Mouse (Mus musculus): ENCODE data around the gene Lmna. TPM values are rescaled to one million over a fixed set of nuclear protein-coding genes. Genes with fewer than 3 reads are reported as not detected.

Lmna gene
- polyA plus RNA-seq, 1 experiment, result 51.3 TPM

- Histone ChIP-seq H3K36me3 (ENCODE audit: control insufficient read depth, insufficient read depth, low read length) (no peaks in the 10 kb centered on the region), H3K4me3 (ENCODE audit: extremely low read depth, insufficient read depth, insufficient read length) (no peak overlapping the region), H3K27ac (ENCODE audit: insufficient read depth, low read length) (0 out of 2 replicates have a peak overlapping the region, but pooled peaks have one; percentile 33), H3K27me3 (ENCODE audit: control insufficient read depth, insufficient read depth, low read length) (no peaks in the 10 kb centered on the region), H3K4me1 (ENCODE audit: control insufficient read depth, insufficient read depth, insufficient read length) (peaks cover 38% of the 10 kb centered on the region; the same call in 1 of the 2 replicates)
- no peak for DNase-seq (ENCODE audit: low read depth in 1 of 2, low spot score in 2 of 2)
- 38% methylated on average over 7 of the region's 7 CpGs for WGBS
- no peak for TF ChIP-seq POLR2A (IDR thresholded peaks at IDR 0.05; ENCODE audit: low read depth, low read length)
- TF ChIP-seq CTCF (IDR thresholded peaks at IDR 0.05; ENCODE audit: extremely low read depth, insufficient read depth, insufficient read length, insufficient replicate concordance), result no peak
Observed at GRCm38 (mm10) chr3:88513546-88514115, 3.9 kb upstream of the Lmna start.

- H3K4me1 ChIP-seq (ENCODE audit: control insufficient read depth, insufficient read depth, insufficient read length), result peaks cover 38% of the 10 kb centered on the region; the same call in 1 of the 2 replicates
- H3K27ac ChIP-seq (ENCODE audit: insufficient read depth, low read length), result no peak overlapping the region
- DNase-seq (ENCODE audit: low read depth in 1 of 2, low spot score in 2 of 2), result no peak
- no peaks in the 10 kb centered on the region for H3K36me3 ChIP-seq (ENCODE audit: control insufficient read depth, insufficient read depth, low read length)
- WGBS, result 30% methylated on average over 15 of the region's 15 CpGs
- H3K27me3 ChIP-seq (ENCODE audit: control insufficient read depth, insufficient read depth, low read length), result no peaks in the 10 kb centered on the region
- no peak overlapping the region for H3K4me3 ChIP-seq (ENCODE audit: extremely low read depth, insufficient read depth, insufficient read length)
- TF ChIP-seq CTCF (IDR thresholded peaks at IDR 0.05; ENCODE audit: extremely low read depth, insufficient read depth, insufficient read length, insufficient replicate concordance) (no peak), POLR2A (IDR thresholded peaks at IDR 0.05; ENCODE audit: low read depth, low read length) (no peak)
Observed at GRCm38 (mm10) chr3:88512896-88513545, 3.3 kb upstream of the Lmna start.

- DNase-seq (ENCODE audit: low read depth in 1 of 2, low spot score in 2 of 2), result no peak
Observed at GRCm38 (mm10) chr3:88512141-88512895, 2.6 kb upstream of the Lmna start.

GRCm38 (mm10) chr3:88511559-88511958 lies 1.8 kb upstream of the Lmna start:
- no peak overlapping the region for H3K27ac ChIP-seq (ENCODE audit: insufficient read depth, low read length)
- 40% methylated on average over 4 of the region's 4 CpGs for WGBS
- no peak for TF ChIP-seq CTCF (IDR thresholded peaks at IDR 0.05; ENCODE audit: extremely low read depth, insufficient read depth, insufficient read length, insufficient replicate concordance)
- TF ChIP-seq POLR2A (IDR thresholded peaks at IDR 0.05; ENCODE audit: low read depth, low read length), result no peak
- H3K36me3 ChIP-seq (ENCODE audit: control insufficient read depth, insufficient read depth, low read length), result no peaks in the 10 kb centered on the region
- H3K4me1 ChIP-seq (ENCODE audit: control insufficient read depth, insufficient read depth, insufficient read length), result peaks cover 38% of the 10 kb centered on the region; the same call in 1 of the 2 replicates
- no peak for DNase-seq (ENCODE audit: low read depth in 1 of 2, low spot score in 2 of 2)
- no peak overlapping the region for H3K4me3 ChIP-seq (ENCODE audit: extremely low read depth, insufficient read depth, insufficient read length)
- H3K27me3 ChIP-seq (ENCODE audit: control insufficient read depth, insufficient read depth, low read length), result no peaks in the 10 kb centered on the region

More at GRCm38 (mm10) chr3:88512141-88512895, 2.6 kb upstream of the Lmna start:
- 67% methylated on average over 6 of the region's 6 CpGs for WGBS
- H3K4me1 ChIP-seq (ENCODE audit: control insufficient read depth, insufficient read depth, insufficient read length), result peaks cover 38% of the 10 kb centered on the region; the same call in 1 of the 2 replicates
- H3K27ac ChIP-seq (ENCODE audit: insufficient read depth, low read length), result no peak overlapping the region
- H3K36me3 ChIP-seq (ENCODE audit: control insufficient read depth, insufficient read depth, low read length), result no peaks in the 10 kb centered on the region
- no peaks in the 10 kb centered on the region for H3K27me3 ChIP-seq (ENCODE audit: control insufficient read depth, insufficient read depth, low read length)
- TF ChIP-seq POLR2A (IDR thresholded peaks at IDR 0.05; ENCODE audit: low read depth, low read length), result no peak
- TF ChIP-seq CTCF (IDR thresholded peaks at IDR 0.05; ENCODE audit: extremely low read depth, insufficient read depth, insufficient read length, insufficient replicate concordance), result no peak
- no peak overlapping the region for H3K4me3 ChIP-seq (ENCODE audit: extremely low read depth, insufficient read depth, insufficient read length)

- H3K4me1 ChIP-seq (ENCODE audit: control insufficient read depth, insufficient read depth, insufficient read length), result peaks cover 38% of the 10 kb centered on the region; the same call in 1 of the 2 replicates
- peak overlapping the region; percentile 41 for H3K27ac ChIP-seq (ENCODE audit: insufficient read depth, low read length)
- peak overlapping the region; percentile 12; the same call in 1 of the 2 replicates for H3K4me3 ChIP-seq (ENCODE audit: extremely low read depth, insufficient read depth, insufficient read length)
Observed at GRCm38 (mm10) chr3:88510421-88511289, 899 bp upstream of the Lmna start.

GRCm38 (mm10) chr3:88509250-88509649 lies 506 bp downstream of the Lmna start:
- no peak for DNase-seq (ENCODE audit: low read depth in 1 of 2, low spot score in 2 of 2)
- no peaks in the 10 kb centered on the region for H3K36me3 ChIP-seq (ENCODE audit: control insufficient read depth, insufficient read depth, low read length)
- WGBS, result 42% methylated on average over 3 of the region's 3 CpGs
- H3K27me3 ChIP-seq (ENCODE audit: control insufficient read depth, insufficient read depth, low read length), result no peaks in the 10 kb centered on the region
- no peak overlapping the region for H3K4me3 ChIP-seq (ENCODE audit: extremely low read depth, insufficient read depth, insufficient read length)
- H3K27ac ChIP-seq (ENCODE audit: insufficient read depth, low read length), result peak overlapping the region; percentile 84
- TF ChIP-seq POLR2A (IDR thresholded peaks at IDR 0.05; ENCODE audit: low read depth, low read length) (no peak), CTCF (IDR thresholded peaks at IDR 0.05; ENCODE audit: extremely low read depth, insufficient read depth, insufficient read length, insufficient replicate concordance) (no peak)
- peaks cover 38% of the 10 kb centered on the region; the same call in 1 of the 2 replicates for H3K4me1 ChIP-seq (ENCODE audit: control insufficient read depth, insufficient read depth, insufficient read length)

More at GRCm38 (mm10) chr3:88510421-88511289, 899 bp upstream of the Lmna start:
- no peaks in the 10 kb centered on the region for H3K27me3 ChIP-seq (ENCODE audit: control insufficient read depth, insufficient read depth, low read length)
- no peaks in the 10 kb centered on the region for H3K36me3 ChIP-seq (ENCODE audit: control insufficient read depth, insufficient read depth, low read length)
- 36% methylated on average over 13 of the region's 13 CpGs for WGBS
- TF ChIP-seq CTCF (IDR thresholded peaks at IDR 0.05; ENCODE audit: extremely low read depth, insufficient read depth, insufficient read length, insufficient replicate concordance) (no peak), POLR2A (IDR thresholded peaks at IDR 0.05; ENCODE audit: low read depth, low read length) (no peak)
- no peak for DNase-seq (ENCODE audit: low read depth in 1 of 2, low spot score in 2 of 2)
